Mouse (Mus musculus): ENCODE measurements around the gene Sv2b. TPM values are rescaled to one million over a fixed set of nuclear protein-coding genes. Genes with fewer than 3 reads are reported as not detected.

The Sv2b gene
- polyA plus RNA-seq (2015; fragmentation: Nextera tagmentation; extraction: Ambion mirVana): 0.88 and 0.96 TPM in 2 replicates

GRCm38 (mm10) chr7:75308457-75309312, at the start of gene Sv2b:
TSS of gene Sv2b (minus strand) at chr7:75309262.

Other genes with a start within 250 kb of the Sv2b start
- 27.7 and 28.4 TPM in 2 replicates for gene Akap13, start 146.3 kb upstream of the Sv2b start, polyA plus RNA-seq (2015; fragmentation: Nextera tagmentation; extraction: Ambion mirVana)

Data from urinary bladder, postnatal 0 days (tissue).